In genomic region chr6:91048019-91048418, GRCm38 (mm10) we compare ENCODE assay signal across 15 mouse cellular contexts.
"Had no signal": no experiment of that assay in that cellular context is flagged by ENCODE, and none has a peak within 500 bp of the region (broad histone marks: within the 10 kb centered on the region; RNA-seq: fewer than 3 reads in every experiment).

No protein-coding gene starts in this region.

- H3K4me3 ChIP-seq: limb, embryonic 12.5 days; liver, embryonic 13.5 days; lung, embryonic 15.5 days; megakaryocyte, embryonic 14.5 days; midbrain, embryonic 12.5 days; neural tube, embryonic 13.5 days; stomach, embryonic 15.5 days had no signal

- DNase-seq: kidney, postnatal 10 days; kidney, postnatal 4 days; liver; liver, embryonic 13.5 days; liver, postnatal 0 days; lung, postnatal 14 days; right cerebral cortex, postnatal 14 days; thymus, postnatal 36 days had no signal

- H3K9me3 ChIP-seq: limb, embryonic 12.5 days; liver, embryonic 13.5 days; lung, embryonic 15.5 days; megakaryocyte, embryonic 14.5 days; midbrain, embryonic 12.5 days; neural tube, embryonic 13.5 days; stomach, embryonic 15.5 days had no signal

- H3K36me3 ChIP-seq: limb, embryonic 12.5 days; stomach, embryonic 15.5 days had no signal

- ATAC-seq: liver, postnatal 0 days had no signal

- H3K27ac ChIP-seq: limb, embryonic 12.5 days; liver, embryonic 13.5 days; lung, embryonic 15.5 days; macrophage; midbrain, embryonic 12.5 days; neural tube, embryonic 13.5 days; stomach, embryonic 15.5 days had no signal

- H3K4me2 ChIP-seq: limb, embryonic 12.5 days; liver, embryonic 13.5 days; lung, embryonic 15.5 days; midbrain, embryonic 12.5 days; neural tube, embryonic 13.5 days; stomach, embryonic 15.5 days had no signal

- H3K4me1 ChIP-seq: liver, embryonic 13.5 days; lung, embryonic 15.5 days; midbrain, embryonic 12.5 days; stomach, embryonic 15.5 days had no signal

- H3K9ac ChIP-seq: limb, embryonic 12.5 days; liver, embryonic 13.5 days; liver, postnatal 0 days; lung, embryonic 15.5 days; midbrain, embryonic 12.5 days; neural tube, embryonic 13.5 days; stomach, embryonic 15.5 days had no signal

- H3K27me3 ChIP-seq: limb, embryonic 12.5 days; liver, embryonic 13.5 days; lung, embryonic 15.5 days; megakaryocyte, embryonic 14.5 days; midbrain, embryonic 12.5 days; neural tube, embryonic 13.5 days; stomach, embryonic 15.5 days had no signal
